13 mouse cellular contexts compared by ENCODE assay signal in the genomic region with DNA sequence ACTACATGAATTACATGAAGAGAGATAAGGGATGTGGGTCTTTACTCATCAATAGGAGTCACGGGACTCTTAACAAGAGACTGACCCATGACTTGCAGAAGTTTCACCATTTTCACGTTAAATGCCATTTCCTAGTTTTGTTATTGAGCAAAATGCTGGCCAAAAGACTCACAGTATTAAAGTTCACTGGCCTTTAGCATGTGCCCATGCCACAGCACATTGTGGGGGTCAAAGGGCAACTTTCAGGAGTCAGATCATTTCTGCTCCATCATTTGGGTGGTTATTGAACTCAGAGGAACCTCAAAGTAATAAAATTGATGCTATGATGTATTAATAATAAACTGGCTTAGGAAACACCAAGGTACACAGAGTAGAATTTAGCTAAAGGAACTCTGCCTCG. TPM values are rescaled to one million over a fixed set of nuclear protein-coding genes. Genes with fewer than 3 reads are reported as not detected.
"Had no signal": no experiment of that assay in that cellular context is flagged by ENCODE, and none has a peak within 500 bp of the region (broad histone marks: within the 10 kb centered on the region; RNA-seq: fewer than 3 reads in every experiment).

No protein-coding gene starts in this region.

- H3K27me3 ChIP-seq: lung, embryonic 15.5 days; midbrain, embryonic 12.5 days had no signal

- H3K4me2 ChIP-seq: lung, embryonic 15.5 days; midbrain, embryonic 12.5 days had no signal

- H3K36me3 ChIP-seq: lung, embryonic 15.5 days; midbrain, embryonic 12.5 days had no signal

- DNase-seq: kidney, postnatal 25 days; layer of hippocampus, postnatal 36 days; lung, postnatal 10 days; lung, postnatal 4 days; thymus, adult 18-20 months; thymus, postnatal 36 days had no signal

- H3K9ac ChIP-seq: lung, embryonic 15.5 days; midbrain, embryonic 12.5 days had no signal

- H3K27ac ChIP-seq: hindbrain, postnatal 0 days; left cerebral cortex, adult 2 months; lung, embryonic 15.5 days; midbrain, embryonic 12.5 days had no signal

- ATAC-seq: hindbrain, postnatal 0 days; inflammation-experienced regulatory T-cells, adult 6 months; intestine, embryonic 16.5 days; midbrain, embryonic 16.5 days had no signal

- H3K9me3 ChIP-seq: lung, embryonic 15.5 days; midbrain, embryonic 12.5 days had no signal

- H3K4me3 ChIP-seq: left cerebral cortex, adult 2 months; lung, embryonic 15.5 days; midbrain, embryonic 12.5 days had no signal

RNA-seq across cellular contexts. Expression of a gene that starts 36.8 kb away (rescaled TPM):
- polyA plus RNA-seq: inflammation-experienced regulatory T-cells, adult 6 months had no signal
